8 mouse cellular contexts compared by ENCODE assay signal in the genomic region with DNA sequence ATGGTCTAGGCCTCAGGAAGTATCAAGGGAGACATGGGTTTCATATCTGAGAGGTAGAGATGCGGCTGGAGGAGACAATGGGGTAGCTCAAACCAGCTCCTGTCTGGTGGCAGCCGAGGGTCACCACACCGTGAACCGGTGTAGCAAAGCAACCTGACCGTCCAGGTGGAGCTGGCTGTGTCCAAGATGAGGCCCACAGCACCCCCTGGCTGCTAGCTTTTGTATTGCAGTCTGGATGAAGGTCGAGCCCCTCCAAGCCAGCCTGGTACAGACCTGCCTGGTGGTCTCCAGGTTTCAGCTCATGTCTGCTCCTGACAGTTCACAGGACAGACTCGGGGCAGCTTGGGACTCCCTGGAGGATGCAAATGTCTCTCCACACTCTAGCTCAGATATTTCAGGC. TPM values are rescaled to one million over a fixed set of nuclear protein-coding genes. Genes with fewer than 3 reads are reported as not detected.
DNase-seq lines count a peak whose midpoint lies in the region; ATAC-seq and TF ChIP-seq lines count a peak whose summit lies in the region.

No protein-coding gene starts in this region.

- no peak overlapping the region for H3K27ac ChIP-seq in heart, embryonic 11.5 days (ENCODE audit: low read depth, low read length)
- no peak overlapping the region for H3K27ac ChIP-seq in ES-E14 (ENCODE audit: insufficient read depth, low read depth, low read length, poor library complexity, severe bottlenecking)
- H3K27ac ChIP-seq in cerebellum, adult 2 months (ENCODE audit: insufficient read depth, low read length): no peak overlapping the region

- no peak overlapping the region for H3K4me2 ChIP-seq in heart, embryonic 11.5 days

- no peak for ATAC-seq in heart, embryonic 11.5 days (replicated peaks; ENCODE audit: insufficient number of reproducible peaks, low FRiP score, low TSS enrichment)

- DNase-seq in heart, adult 18-20 months: peak; percentile 57 to 89
- peak; percentile 48 for DNase-seq in ES-E14 (ENCODE audit: low read depth, low spot score)
- peak; percentile 75 to 87 for DNase-seq in cerebellum, adult 2 months
- peak; percentile 64 to 68 for DNase-seq in frontal cortex, postnatal 25 days (ENCODE audit: low spot score in 2 of 2)
- peak; percentile 85 to 86 for DNase-seq in kidney, postnatal 4 days
- DNase-seq in lung, postnatal 36 days: peak; percentile 80
- peak; percentile 30 to 58 for DNase-seq in spleen, postnatal 14 days (ENCODE audit: low spot score in 2 of 2)

- no peak overlapping the region for H3K4me3 ChIP-seq in heart, embryonic 11.5 days (ENCODE audit: low read depth, low read length)
- no peak overlapping the region for H3K4me3 ChIP-seq in ES-E14 (ENCODE audit: insufficient read depth in 1 of 2, low read depth in 1 of 2, low read length in 2 of 2, poor library complexity in 1 of 2, severe bottlenecking in 1 of 2)
- no peak overlapping the region for H3K4me3 ChIP-seq in cerebellum, adult 2 months (replicated peaks; ENCODE audit: insufficient read depth, low read depth, low read length)

- H3K9ac ChIP-seq in heart, embryonic 11.5 days (ENCODE audit: low read depth, low read length): no peak overlapping the region
- H3K9ac ChIP-seq in ES-E14 (ENCODE audit: insufficient read depth, low read depth, low read length, poor library complexity, severe bottlenecking): no peak overlapping the region

- in situ Hi-C loops in ES-E14 (cut with MboI; ENCODE audit: low sequenced_read_pairs in 2 of 2, unreplicated experiment in 2 of 2): loop anchor here in 1 of 2 experiments (5.0 kb wide), 1 partner anchor 102 kb away; no protein-coding TSS in a partner anchor

- H3K36me3 ChIP-seq in heart, embryonic 11.5 days (ENCODE audit: control insufficient read depth, insufficient read depth, low read length): peaks cover 35% of the 10 kb centered on the region
- peaks cover 27% of the 10 kb centered on the region; the same call in 1 of the 2 replicates for H3K36me3 ChIP-seq in ES-E14 (ENCODE audit: control insufficient read depth, insufficient read depth, low read length, poor library complexity, severe bottlenecking)

- peak; percentile 92 for TF ChIP-seq CTCF in cerebellum, adult 2 months (IDR thresholded peaks at IDR 0.05; ENCODE audit: borderline replicate concordance, insufficient read depth, low read depth, low read length)

- TF ChIP-seq POLR2A in cerebellum, adult 2 months (IDR thresholded peaks at IDR 0.05; ENCODE audit: borderline replicate concordance, insufficient read depth, low read length): no peak

- H3K27me3 ChIP-seq in heart, embryonic 11.5 days (ENCODE audit: control insufficient read depth, insufficient read depth, low read length): no peaks in the 10 kb centered on the region
- H3K27me3 ChIP-seq in cerebellum, adult 2 months (ENCODE audit: control insufficient read depth, insufficient read depth, low read length): no peaks in the 10 kb centered on the region

- WGBS in heart, embryonic 11.5 days (ENCODE audit: insufficient replicate concordance): 51% methylated on average over 7 of the region's 7 CpGs
- 18% methylated on average over 7 of the region's 7 CpGs for WGBS in cerebellum, adult 2 months

- no peaks in the 10 kb centered on the region for H3K9me3 ChIP-seq in heart, embryonic 11.5 days (replicated peaks; ENCODE audit: control insufficient read depth, low read length)
- no peaks in the 10 kb centered on the region for H3K9me3 ChIP-seq in ES-E14 (ENCODE audit: control insufficient read depth, insufficient read depth, low read depth, low read length)

- no peaks in the 10 kb centered on the region for H3K4me1 ChIP-seq in heart, embryonic 11.5 days (ENCODE audit: control insufficient read depth, insufficient read depth, low read length)
- peaks cover 0 to 5% of the 10 kb centered on the region in 2 experiments; a peak in 1 of 4 replicates for H3K4me1 ChIP-seq in ES-E14 (ENCODE audit: control insufficient read depth in 2 of 2, insufficient read depth in 2 of 2, low read length in 2 of 2, poor library complexity in 1 of 2)
- peaks cover 44% of the 10 kb centered on the region for H3K4me1 ChIP-seq in cerebellum, adult 2 months (ENCODE audit: control insufficient read depth, insufficient read depth, low read length)

TF ChIP-seq in ES-E14, 5 proteins besides CTCF, POLR2A, EP300 and RAD21:
- TF ChIP-seq ZC3H11A (IDR thresholded peaks at IDR 0.05; ENCODE audit: borderline replicate concordance, low read depth, low read length) (peak; percentile 60; the same call in 1 of the 2 replicates), CHD2 (IDR thresholded peaks at IDR 0.05; ENCODE audit: low read depth, low read length) (no peak), HCFC1 (IDR thresholded peaks at IDR 0.05; ENCODE audit: borderline replicate concordance, insufficient read depth, low read length) (no peak)
TF ChIP-seq in ES-E14: peak in this region for 1.

RNA-seq across cellular contexts. Expression of a gene that starts 11.5 kb away (rescaled TPM):
- under 1 TPM; 0.18 to 0.20 TPM for total RNA-seq in heart, adult 18-20 months (2021)
- 1.0 and 1.1 TPM in 2 replicates for polyA plus RNA-seq in heart, embryonic 11.5 days (2014; fragmentation: Nextera tagmentation; extraction: Ambion mirVana)
- 0.53 and 1.5 TPM in 2 replicates for total RNA-seq in ES-E14 (2012; rRNA removed)
- 0.61 and 1.4 TPM in 2 replicates for polyA plus RNA-seq in cerebellum, adult 2 months (2012; rRNA removed)
